Mouse (Mus musculus): ENCODE measurements around the gene Olfr710. TPM values are rescaled to one million over a fixed set of nuclear protein-coding genes. Genes with fewer than 3 reads are reported as not detected.

Gene Olfr710
- polyA plus RNA-seq, 1 experiment from 2014 or later = not detected

Other genes with a start within 250 kb of the Olfr710 start
- gene Olfr695, start 231.9 kb downstream of the Olfr710 start, polyA plus RNA-seq (2015; fragmentation: Nextera tagmentation; extraction: Ambion mirVana) = not detected in 2 replicates
- not detected in 2 replicates for gene Olfr697, start 205.9 kb downstream of the Olfr710 start, polyA plus RNA-seq (2015; fragmentation: Nextera tagmentation; extraction: Ambion mirVana)
- not detected in 2 replicates for gene Olfr698, start 192.9 kb downstream of the Olfr710 start, polyA plus RNA-seq (2015; fragmentation: Nextera tagmentation; extraction: Ambion mirVana)
- gene Olfr699, start 155.1 kb downstream of the Olfr710 start, polyA plus RNA-seq (2015; fragmentation: Nextera tagmentation; extraction: Ambion mirVana) = not detected in 2 replicates
- not detected in 2 replicates for gene Olfr700, start 139.5 kb downstream of the Olfr710 start, polyA plus RNA-seq (2015; fragmentation: Nextera tagmentation; extraction: Ambion mirVana)
- not detected in 2 replicates for gene Olfr701, start 134.2 kb downstream of the Olfr710 start, polyA plus RNA-seq (2015; fragmentation: Nextera tagmentation; extraction: Ambion mirVana)
- gene Olfr702, start 114.4 kb downstream of the Olfr710 start, polyA plus RNA-seq (2015; fragmentation: Nextera tagmentation; extraction: Ambion mirVana) = not detected in 2 replicates
- not detected in 2 replicates for gene Olfr703, start 105.0 kb downstream of the Olfr710 start, polyA plus RNA-seq (2015; fragmentation: Nextera tagmentation; extraction: Ambion mirVana)
- not detected in 2 replicates for gene Olfr704, start 85.1 kb downstream of the Olfr710 start, polyA plus RNA-seq (2015; fragmentation: Nextera tagmentation; extraction: Ambion mirVana)
- not detected in 2 replicates for gene Olfr705, start 71.4 kb downstream of the Olfr710 start, polyA plus RNA-seq (2015; fragmentation: Nextera tagmentation; extraction: Ambion mirVana)
- not detected in 2 replicates for gene Olfr706, start 60.1 kb downstream of the Olfr710 start, polyA plus RNA-seq (2015; fragmentation: Nextera tagmentation; extraction: Ambion mirVana)
- gene Olfr707, start 47.1 kb downstream of the Olfr710 start, polyA plus RNA-seq (2015; fragmentation: Nextera tagmentation; extraction: Ambion mirVana) = not detected in 2 replicates
- not detected in 2 replicates for gene Olfr1532-ps1, start 40.3 kb downstream of the Olfr710 start, polyA plus RNA-seq (2015; fragmentation: Nextera tagmentation; extraction: Ambion mirVana)
- gene Olfr709-ps1, start 16.1 kb downstream of the Olfr710 start, polyA plus RNA-seq (2015; fragmentation: Nextera tagmentation; extraction: Ambion mirVana) = not detected in 2 replicates
- not detected in 2 replicates for gene Olfr6, start 15.6 kb upstream of the Olfr710 start, polyA plus RNA-seq (2015; fragmentation: Nextera tagmentation; extraction: Ambion mirVana)
- not detected in 2 replicates for gene Olfr711, start 27.1 kb upstream of the Olfr710 start, polyA plus RNA-seq (2015; fragmentation: Nextera tagmentation; extraction: Ambion mirVana)
- gene Olfr2, start 57.8 kb upstream of the Olfr710 start, polyA plus RNA-seq (2015; fragmentation: Nextera tagmentation; extraction: Ambion mirVana) = not detected in 2 replicates
- gene Olfr713, start 82.9 kb upstream of the Olfr710 start, polyA plus RNA-seq (2015; fragmentation: Nextera tagmentation; extraction: Ambion mirVana) = not detected in 2 replicates
- gene Olfr714, start 122.7 kb upstream of the Olfr710 start, polyA plus RNA-seq (2015; fragmentation: Nextera tagmentation; extraction: Ambion mirVana) = not detected in 2 replicates
- gene Olfr17, start 144.9 kb upstream of the Olfr710 start, polyA plus RNA-seq (2015; fragmentation: Nextera tagmentation; extraction: Ambion mirVana) = not detected in 2 replicates
- gene Olfr715b, start 162.1 kb upstream of the Olfr710 start, polyA plus RNA-seq (2015; fragmentation: Nextera tagmentation; extraction: Ambion mirVana) = not detected in 2 replicates
- gene Olfr715, start 182.8 kb upstream of the Olfr710 start, polyA plus RNA-seq (2015; fragmentation: Nextera tagmentation; extraction: Ambion mirVana) = not detected in 2 replicates
- gene Olfr716, start 190.0 kb upstream of the Olfr710 start, polyA plus RNA-seq (2015; fragmentation: Nextera tagmentation; extraction: Ambion mirVana) = not detected in 2 replicates
- not detected in 2 replicates for gene Nlrp14, start 218.7 kb upstream of the Olfr710 start, polyA plus RNA-seq (2015; fragmentation: Nextera tagmentation; extraction: Ambion mirVana)

All from midbrain, embryonic 16.5 days (tissue).